Mouse (Mus musculus): ENCODE measurements at regions not wholly inside any gene's neighbourhood (a gene's known extent, or its start where the extent isn't known, plus 50 kb on each side); places are given as distances from the start of the nearest gene placed in this dataset.

DNA sequence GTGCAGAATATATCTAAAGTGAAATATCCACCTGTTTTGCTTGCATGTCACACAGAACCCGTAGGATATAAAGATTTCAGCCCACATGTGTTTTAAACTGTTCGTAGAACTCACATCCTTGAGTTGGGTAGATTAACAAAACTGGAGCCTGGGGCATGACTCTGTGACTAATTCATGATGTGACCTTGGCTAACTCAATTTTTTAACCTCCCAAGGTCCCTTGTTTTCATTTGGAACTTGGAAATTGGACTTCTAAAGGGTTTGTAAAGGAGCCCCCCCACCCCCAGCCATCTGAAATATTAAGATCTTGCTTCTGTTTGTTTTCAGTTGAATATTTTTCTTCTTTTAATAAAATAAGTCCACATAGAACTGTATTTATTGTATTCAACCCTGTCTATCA lies 983.5 kb downstream of the Ttll7 start:
- no peak for TF ChIP-seq CTCF (IDR thresholded peaks at IDR 0.05; ENCODE audit: borderline replicate concordance, extremely low read depth, insufficient read depth, insufficient read length)
- no peak for TF ChIP-seq POLR2A (IDR thresholded peaks at IDR 0.05; ENCODE audit: borderline replicate concordance, extremely low read depth, insufficient read depth, insufficient read length, poor library complexity, severe bottlenecking)
